ENCODE assay signal across 33 mouse cellular contexts in the genomic region with DNA sequence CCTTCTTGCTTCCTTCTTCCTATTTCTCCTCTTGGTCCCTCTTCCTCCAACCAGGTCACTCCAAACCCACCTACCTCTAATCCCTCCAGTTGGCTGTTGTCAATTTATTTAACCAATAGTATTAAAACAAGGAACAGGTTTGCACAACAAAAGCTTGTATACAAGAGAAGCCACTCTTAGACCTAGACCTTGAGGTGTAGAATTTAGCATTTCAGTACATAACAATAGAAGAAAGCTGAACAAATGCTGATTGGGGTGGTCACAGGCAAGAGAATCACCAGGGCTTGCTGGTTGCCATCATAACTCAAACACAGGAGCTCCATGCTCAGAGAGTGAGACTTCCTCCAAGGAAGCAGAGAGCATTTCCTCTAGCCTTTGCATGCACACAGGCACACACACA.
"Had no signal": no experiment of that assay in that cellular context is flagged by ENCODE, and none has a peak within 500 bp of the region (broad histone marks: within the 10 kb centered on the region; RNA-seq: fewer than 3 reads in every experiment).

No protein-coding gene starts in this region.

- H3K9me3 ChIP-seq: heart, embryonic 12.5 days; heart, embryonic 13.5 days; heart, embryonic 15.5 days; hindbrain, embryonic 10.5 days; hindbrain, embryonic 12.5 days; hindbrain, embryonic 13.5 days; hindbrain, embryonic 15.5 days; intestine, embryonic 15.5 days; kidney, embryonic 15.5 days had no signal

- H3K4me1 ChIP-seq: hindbrain, embryonic 13.5 days; hindbrain, embryonic 15.5 days; intestine, embryonic 15.5 days; kidney, embryonic 15.5 days had no signal

- ATAC-seq: hindbrain, embryonic 16.5 days; hindbrain, postnatal 0 days; inflammation-experienced regulatory T-cells, adult 6 months; intestine, embryonic 15.5 days; intestine, embryonic 16.5 days; intestine, postnatal 0 days had no signal

- H3K27me3 ChIP-seq: hindbrain, embryonic 12.5 days; hindbrain, embryonic 15.5 days; intestine, embryonic 15.5 days; kidney, embryonic 15.5 days had no signal

- H3K36me3 ChIP-seq: heart, embryonic 12.5 days; heart, embryonic 13.5 days; heart, embryonic 15.5 days; hindbrain, embryonic 10.5 days; hindbrain, embryonic 12.5 days; hindbrain, embryonic 13.5 days; hindbrain, embryonic 15.5 days; intestine, embryonic 15.5 days; kidney, embryonic 15.5 days had no signal

- H3K4me2 ChIP-seq: heart, embryonic 11.5 days; heart, embryonic 12.5 days; heart, embryonic 13.5 days; heart, embryonic 15.5 days; hindbrain, embryonic 12.5 days; hindbrain, embryonic 13.5 days; hindbrain, embryonic 14.5 days; hindbrain, embryonic 15.5 days; intestine, embryonic 15.5 days; kidney, embryonic 15.5 days had no signal

- H3K27ac ChIP-seq: heart, embryonic 13.5 days; heart, embryonic 15.5 days; hindbrain, embryonic 10.5 days; hindbrain, embryonic 12.5 days; hindbrain, embryonic 13.5 days; hindbrain, embryonic 14.5 days; hindbrain, embryonic 15.5 days; hindbrain, postnatal 0 days; intestine, embryonic 15.5 days; kidney, embryonic 15.5 days; kidney, postnatal 0 days; layer of hippocampus, adult 2 months; left cerebral cortex, adult 2 months had no signal

- H3K9ac ChIP-seq: heart, embryonic 12.5 days; heart, embryonic 13.5 days; heart, embryonic 15.5 days; hindbrain, embryonic 12.5 days; hindbrain, embryonic 13.5 days; hindbrain, embryonic 14.5 days; hindbrain, embryonic 15.5 days; intestine, embryonic 15.5 days; kidney, embryonic 15.5 days had no signal

- H3K4me3 ChIP-seq: heart, embryonic 12.5 days; heart, embryonic 13.5 days; heart, embryonic 15.5 days; hindbrain, embryonic 10.5 days; hindbrain, embryonic 12.5 days; hindbrain, embryonic 13.5 days; hindbrain, embryonic 15.5 days; intestine, embryonic 15.5 days; kidney, embryonic 15.5 days; layer of hippocampus, adult 2 months; left cerebral cortex, adult 2 months had no signal

- DNase-seq: heart, postnatal 14 days; heart, postnatal 36 days; heart, postnatal 4 days; kidney, adult 11 months; kidney, adult 18-20 months; kidney, adult 2 months; kidney, adult 8-10 months; kidney, adult 9 months; kidney, postnatal 10 days; kidney, postnatal 14 days; kidney, postnatal 25 days; kidney, postnatal 36 days; kidney, postnatal 4 days; layer of hippocampus, postnatal 36 days had no signal
